Mouse (Mus musculus) hindbrain, embryonic 13.5 days (tissue): ENCODE data around the gene Tlk1. TPM values are rescaled to one million over a fixed set of nuclear protein-coding genes. Genes with fewer than 3 reads are reported as not detected.

Source experiments
- ATAC-seq: fragments of 200-750 bp; cut with Nextera tagmentation; 2 replicates; pipeline ENCODE4 v1.8.0; 2017; ENCODE audit warnings: moderate TSS enrichment; ENCODE audit not compliant: low FRiP score
- H3K27ac ChIP-seq: fragments of 300-500 bp; sonication (generic); 2 replicates; pipeline ENCODE4 v1.5.1; 2015; ENCODE audit warnings: inconsistent platforms, mild to moderate bottlenecking, moderate library complexity
- H3K27me3 ChIP-seq: fragments of 300-500 bp; sonication (generic); 2 replicates; pipeline ENCODE4 v1.6.1; 2015; ENCODE audit warnings: mild to moderate bottlenecking, inconsistent platforms
- H3K36me3 ChIP-seq: fragments of 300-500 bp; sonication (generic); 2 replicates; pipeline ENCODE4 v1.6.1; 2015; ENCODE audit warnings: mild to moderate bottlenecking, inconsistent platforms
- H3K4me1 ChIP-seq: fragments of 300-500 bp; sonication (generic); replicated peaks from 2 replicates; pipeline ENCODE4 v1.6.1; 2015; ENCODE audit warnings: inconsistent platforms
- H3K4me2 ChIP-seq: fragments of 300-500 bp; sonication (generic); 2 replicates; pipeline ENCODE4 v1.6.1; 2015; ENCODE audit warnings: inconsistent platforms, mild to moderate bottlenecking, moderate library complexity
- H3K4me3 ChIP-seq: fragments of 300-500 bp; sonication (generic); 2 replicates; pipeline ENCODE4 v1.5.1; 2015; ENCODE audit warnings: mild to moderate bottlenecking, inconsistent platforms
- H3K9ac ChIP-seq: fragments of 300-500 bp; sonication (generic); 2 replicates; pipeline ENCODE4 v1.6.1; 2015; ENCODE audit warnings: mild to moderate bottlenecking, inconsistent platforms
- H3K9me3 ChIP-seq: fragments of 300-500 bp; sonication (generic); 2 replicates; pipeline ENCODE4 v1.6.1; 2016; ENCODE audit warnings: inconsistent platforms
- WGBS: fragments of 180-500 bp; shearing (Covaris S2); methylation state at CpG from one replicate; pipeline ENCODE4 v1.1.7; 2015; 5-methylcytosine and 5-hydroxymethylcytosine counted together
- polyA plus RNA-seq: library from polyadenylated mRNA; unstranded; fragments of >200 nt; fragmentation: Nextera tagmentation; extraction: Ambion mirVana; gene quantifications from 2 replicates; pipeline ENCODE4 v1.2.1, GENCODE M21; 2015

The Tlk1 gene
- polyA plus RNA-seq, 1 experiment from 2014 or later, result 22.2 TPM

DNA sequence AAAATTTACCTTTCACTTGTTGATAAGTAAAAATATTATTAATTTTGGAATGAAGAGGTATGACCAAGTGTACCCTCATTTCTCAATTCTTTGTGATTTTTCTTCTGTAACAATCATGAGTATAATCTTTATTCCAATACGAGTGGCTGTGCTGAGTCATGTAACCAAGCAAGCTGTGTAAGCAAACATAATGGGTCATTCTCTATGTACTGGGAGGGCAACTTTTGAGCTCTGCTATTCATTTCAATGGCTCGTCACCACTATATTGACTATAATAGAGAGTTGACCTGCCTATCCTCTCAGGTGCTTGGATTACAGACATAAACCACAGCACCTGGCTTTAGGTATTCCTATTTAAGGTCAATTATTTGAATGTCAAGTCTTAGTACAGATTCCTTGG lies 48.8 kb downstream of the Tlk1 start:
- no peaks in the 10 kb centered on the region for H3K27me3 ChIP-seq
- H3K4me1 ChIP-seq, result peaks cover 7% of the 10 kb centered on the region; the same call in 1 of the 2 replicates
- no peaks in the 10 kb centered on the region for H3K9me3 ChIP-seq
- H3K4me3 ChIP-seq, result no peak overlapping the region
- no peak overlapping the region for H3K9ac ChIP-seq
- no peaks in the 10 kb centered on the region for H3K36me3 ChIP-seq
- no peak overlapping the region for H3K4me2 ChIP-seq
- ATAC-seq, result no peak
- WGBS, result 70% methylated on average over 2 of the region's 2 CpGs
- H3K27ac ChIP-seq, result no peak overlapping the region

DNA sequence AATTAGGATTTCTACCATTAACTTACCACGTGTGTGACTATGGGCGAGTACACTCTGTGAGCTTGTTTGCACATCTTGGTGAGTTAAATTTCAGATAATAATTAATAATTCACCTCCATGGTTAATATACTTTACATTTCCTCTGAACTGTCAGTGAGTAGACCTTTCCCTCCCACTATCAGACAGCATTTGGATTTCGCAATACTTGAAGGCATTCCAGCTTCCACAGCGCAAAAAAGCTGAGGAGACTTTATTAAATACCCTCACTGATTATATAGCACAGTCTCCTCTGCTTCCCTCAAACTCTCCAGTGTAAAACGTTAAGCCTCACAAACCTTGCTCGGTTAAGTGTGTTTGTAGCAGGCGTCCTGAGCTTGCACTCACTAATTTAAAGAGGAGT lies 60.8 kb downstream of the Tlk1 start:
- Histone ChIP-seq H3K4me3 (no peak overlapping the region), H3K4me1 (no peaks in the 10 kb centered on the region), H3K27ac (no peak overlapping the region), H3K9me3 (no peaks in the 10 kb centered on the region), H3K36me3 (0 out of 2 replicates have a peak, but pooled peaks cover 2% of the 10 kb centered on the region), H3K27me3 (no peaks in the 10 kb centered on the region), H3K4me2 (no peak overlapping the region), H3K9ac (no peak overlapping the region)
- 88% methylated on average over 7 of the region's 7 CpGs for WGBS
- ATAC-seq, result no peak

DNA sequence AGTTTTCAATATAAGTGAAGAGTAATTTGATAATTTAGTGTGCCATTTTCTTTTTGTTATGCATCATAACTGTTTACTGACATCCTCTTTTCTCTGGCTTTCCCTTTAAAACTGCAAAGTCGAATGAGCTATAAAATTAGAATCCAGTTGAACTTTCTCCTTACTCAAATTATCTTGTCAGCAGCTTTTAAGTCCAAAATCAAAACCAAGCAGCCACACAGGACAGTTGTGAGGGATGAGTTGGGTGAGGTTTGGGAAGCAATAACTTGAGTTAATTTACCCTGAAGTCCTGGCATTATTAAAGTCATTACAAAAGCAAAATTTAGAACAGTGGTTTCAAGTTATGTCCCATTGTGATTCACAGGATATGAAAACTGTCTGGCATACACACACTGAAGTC lies 62.8 kb downstream of the Tlk1 start:
- Histone ChIP-seq H3K27me3 (no peaks in the 10 kb centered on the region), H3K4me3 (no peak overlapping the region), H3K9me3 (no peaks in the 10 kb centered on the region), H3K4me1 (no peaks in the 10 kb centered on the region), H3K36me3 (no peaks in the 10 kb centered on the region), H3K27ac (no peak overlapping the region), H3K4me2 (no peak overlapping the region), H3K9ac (no peak overlapping the region)
- WGBS, result 87% methylated on average over 1 of the region's 1 CpGs
- ATAC-seq, result no peak

DNA sequence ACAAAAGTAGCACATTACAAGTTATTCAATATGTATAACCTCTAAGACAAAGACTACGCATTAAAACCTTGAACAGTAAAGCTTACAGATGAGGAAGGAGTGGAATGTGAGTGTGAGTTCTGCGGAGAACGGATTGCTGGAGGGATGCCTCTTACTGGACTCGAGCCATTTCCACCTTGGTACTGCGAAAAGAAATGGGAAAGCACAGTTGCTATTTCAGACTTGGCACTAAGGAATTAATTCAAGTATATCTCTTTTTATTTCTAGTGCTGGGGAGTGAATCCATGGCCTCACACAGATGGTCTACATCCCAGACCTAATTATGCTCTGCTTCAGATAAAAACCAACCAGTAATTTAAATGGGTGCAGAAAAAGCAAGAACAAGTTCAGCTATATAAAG lies 73.4 kb downstream of the Tlk1 start:
- Histone ChIP-seq H3K27me3 (no peaks in the 10 kb centered on the region), H3K9ac (no peak overlapping the region), H3K4me3 (no peak overlapping the region), H3K4me1 (no peaks in the 10 kb centered on the region), H3K9me3 (no peaks in the 10 kb centered on the region), H3K27ac (no peak overlapping the region), H3K36me3 (peaks cover 9% of the 10 kb centered on the region), H3K4me2 (no peak overlapping the region)
- WGBS, result 97% methylated on average over 5 of the region's 5 CpGs
- no peak for ATAC-seq

DNA sequence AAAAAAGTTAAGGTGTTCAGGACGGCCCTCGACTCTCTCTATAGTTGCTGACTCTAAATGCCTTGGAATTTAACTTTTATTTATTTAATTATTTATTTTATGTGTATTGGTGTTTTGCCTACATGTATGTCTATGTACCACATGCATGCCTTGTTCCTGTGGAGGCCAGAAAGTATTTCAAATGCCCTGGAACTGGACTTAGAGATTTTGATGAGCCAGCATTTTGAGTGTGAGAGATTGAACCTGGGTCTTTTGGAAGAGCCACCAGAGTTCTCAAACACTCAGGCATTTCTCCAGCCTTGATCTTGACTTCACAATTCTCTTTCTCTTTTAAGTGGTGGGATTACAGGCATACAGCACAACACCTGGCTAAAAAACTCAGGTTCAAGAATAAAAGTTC lies 73.9 kb downstream of the Tlk1 start:
- no peak overlapping the region for H3K27ac ChIP-seq
- no peaks in the 10 kb centered on the region for H3K9me3 ChIP-seq
- H3K36me3 ChIP-seq, result peaks cover 9% of the 10 kb centered on the region
- H3K27me3 ChIP-seq, result no peaks in the 10 kb centered on the region
- H3K4me2 ChIP-seq, result no peak overlapping the region
- no peak overlapping the region for H3K4me3 ChIP-seq
- ATAC-seq, result no peak
- no peaks in the 10 kb centered on the region for H3K4me1 ChIP-seq
- 95% methylated on average over 2 of the region's 2 CpGs for WGBS
- H3K9ac ChIP-seq, result no peak overlapping the region

DNA sequence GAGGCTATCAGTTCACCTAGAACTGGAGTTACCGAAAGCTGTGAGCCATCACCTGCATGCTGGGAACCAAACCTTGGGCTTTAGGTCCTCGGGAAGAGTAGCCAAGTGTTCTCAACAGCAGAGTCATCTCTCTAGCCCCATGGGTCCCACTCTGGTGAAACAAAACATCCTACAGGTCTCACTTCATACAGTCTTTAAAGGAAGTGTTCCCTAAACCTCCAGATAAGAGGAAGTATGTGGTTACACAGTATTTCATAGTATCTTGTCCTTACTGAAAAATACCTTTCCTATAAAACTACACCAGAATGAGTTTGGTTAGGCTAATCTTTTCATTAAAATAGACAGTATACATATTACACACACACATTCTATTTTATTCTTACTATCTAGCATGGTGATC lies 82.9 kb downstream of the Tlk1 start:
- no peak overlapping the region for H3K27ac ChIP-seq
- no peak overlapping the region for H3K4me3 ChIP-seq
- peaks cover 44% of the 10 kb centered on the region for H3K36me3 ChIP-seq
- 86% methylated on average over 2 of the region's 2 CpGs for WGBS
- H3K9ac ChIP-seq, result no peak overlapping the region
- no peaks in the 10 kb centered on the region for H3K27me3 ChIP-seq
- ATAC-seq, result no peak
- no peak overlapping the region for H3K4me2 ChIP-seq
- H3K4me1 ChIP-seq, result no peaks in the 10 kb centered on the region
- H3K9me3 ChIP-seq, result no peaks in the 10 kb centered on the region

DNA sequence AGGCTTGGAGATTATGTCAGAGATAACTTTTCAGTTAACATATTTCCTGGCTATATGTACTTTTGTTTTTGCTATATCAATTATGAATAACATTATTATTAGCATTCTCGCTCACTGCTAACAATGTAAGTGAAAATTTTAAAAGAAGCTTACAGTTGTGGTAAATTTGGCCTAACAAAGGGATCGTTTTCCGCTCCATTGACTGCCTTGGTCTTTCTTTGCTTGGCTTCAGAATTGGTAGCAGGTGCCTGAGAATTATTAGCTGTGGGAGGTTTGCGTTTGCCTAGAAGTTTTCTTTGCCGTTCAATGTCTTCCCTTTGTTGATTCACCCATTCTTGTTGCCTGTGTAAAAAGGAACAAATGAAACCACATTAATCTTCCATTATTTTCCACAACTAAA lies 83.6 kb downstream of the Tlk1 start:
- no peak overlapping the region for H3K4me2 ChIP-seq
- no peak overlapping the region for H3K27ac ChIP-seq
- 47% methylated on average over 5 of the region's 5 CpGs for WGBS
- no peak for ATAC-seq
- no peaks in the 10 kb centered on the region for H3K4me1 ChIP-seq
- no peaks in the 10 kb centered on the region for H3K9me3 ChIP-seq
- H3K4me3 ChIP-seq, result no peak overlapping the region
- H3K36me3 ChIP-seq, result peaks cover 48% of the 10 kb centered on the region
- H3K27me3 ChIP-seq, result no peaks in the 10 kb centered on the region
- H3K9ac ChIP-seq, result no peak overlapping the region

DNA sequence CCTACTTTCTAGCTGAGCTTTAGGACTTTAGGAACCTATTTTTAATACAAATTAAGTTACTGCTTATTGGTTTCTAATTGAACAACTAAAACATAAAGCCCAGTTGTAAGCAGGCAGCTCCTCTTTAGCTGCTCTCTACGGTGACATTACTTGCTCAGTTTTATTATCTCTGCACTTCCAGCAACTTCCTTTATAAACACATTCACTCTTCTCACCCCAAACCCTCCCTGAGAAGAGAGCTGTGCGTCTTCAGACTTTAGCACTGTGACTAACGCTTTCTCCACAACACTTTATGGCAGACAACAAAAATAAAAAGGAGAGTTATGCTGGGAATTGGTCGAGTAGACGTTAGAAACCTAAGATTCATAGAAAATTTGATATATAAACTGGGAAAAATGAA lies 89.5 kb downstream of the Tlk1 start:
- 89% methylated on average over 5 of the region's 5 CpGs for WGBS
- Histone ChIP-seq H3K36me3 (peaks cover 29% of the 10 kb centered on the region), H3K27ac (no peak overlapping the region), H3K9me3 (no peaks in the 10 kb centered on the region), H3K9ac (no peak overlapping the region), H3K4me3 (no peak overlapping the region), H3K4me1 (no peaks in the 10 kb centered on the region), H3K4me2 (no peak overlapping the region), H3K27me3 (no peaks in the 10 kb centered on the region)
- no peak for ATAC-seq

DNA sequence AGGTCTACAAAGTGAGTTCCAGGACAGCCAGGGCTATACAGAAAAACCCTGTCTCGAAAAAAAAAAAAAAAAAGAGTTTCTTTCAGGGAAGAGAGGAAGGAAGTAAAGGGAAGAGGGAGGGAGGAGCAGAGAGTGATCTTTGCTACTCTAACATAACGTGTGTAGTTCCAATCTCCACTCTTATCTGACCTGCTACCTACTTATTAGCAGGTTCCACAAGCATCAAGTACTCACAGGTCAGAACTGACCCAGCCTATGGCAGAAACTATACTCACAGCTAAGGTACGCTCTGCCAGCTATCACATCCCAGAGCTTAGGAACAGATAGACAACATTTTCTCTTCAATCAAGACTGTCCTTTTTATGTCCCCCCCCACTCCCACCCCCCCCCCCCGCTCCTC lies 90.0 kb downstream of the Tlk1 start:
- H3K27me3 ChIP-seq, result no peaks in the 10 kb centered on the region
- H3K9ac ChIP-seq, result no peak overlapping the region
- 90% methylated on average over 3 of the region's 4 CpGs for WGBS
- H3K4me2 ChIP-seq, result no peak overlapping the region
- no peaks in the 10 kb centered on the region for H3K4me1 ChIP-seq
- H3K27ac ChIP-seq, result no peak overlapping the region
- H3K4me3 ChIP-seq, result no peak overlapping the region
- H3K9me3 ChIP-seq, result no peaks in the 10 kb centered on the region
- H3K36me3 ChIP-seq, result peaks cover 26% of the 10 kb centered on the region
- no peak for ATAC-seq

DNA sequence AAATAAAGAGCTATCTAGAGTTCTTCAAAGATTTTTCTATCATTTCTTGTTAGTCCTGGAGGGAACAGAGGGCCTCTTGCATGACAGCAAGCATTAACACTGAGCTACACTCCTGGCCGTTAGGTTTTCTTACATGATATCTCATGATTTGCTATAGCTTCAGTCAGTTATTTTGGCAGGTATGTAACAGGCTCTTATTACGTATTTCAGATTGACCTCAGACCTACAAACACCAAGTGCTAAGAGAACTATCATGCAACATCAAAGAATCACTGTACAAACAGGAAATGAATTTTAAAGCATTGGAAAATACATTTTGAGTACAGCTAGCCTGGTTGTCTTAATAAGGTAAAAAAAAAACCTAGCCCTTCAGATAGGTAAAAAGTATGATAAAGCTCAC lies 98.4 kb downstream of the Tlk1 start:
- H3K9me3 ChIP-seq, result no peaks in the 10 kb centered on the region
- H3K9ac ChIP-seq, result no peak overlapping the region
- no peak overlapping the region for H3K27ac ChIP-seq
- no peaks in the 10 kb centered on the region for H3K4me1 ChIP-seq
- H3K4me2 ChIP-seq, result no peak overlapping the region
- H3K36me3 ChIP-seq, result peaks cover 18% of the 10 kb centered on the region
- H3K4me3 ChIP-seq, result no peak overlapping the region
- WGBS, result 90% methylated on average over 2 of the region's 2 CpGs
- ATAC-seq, result no peak
- H3K27me3 ChIP-seq, result no peaks in the 10 kb centered on the region

DNA sequence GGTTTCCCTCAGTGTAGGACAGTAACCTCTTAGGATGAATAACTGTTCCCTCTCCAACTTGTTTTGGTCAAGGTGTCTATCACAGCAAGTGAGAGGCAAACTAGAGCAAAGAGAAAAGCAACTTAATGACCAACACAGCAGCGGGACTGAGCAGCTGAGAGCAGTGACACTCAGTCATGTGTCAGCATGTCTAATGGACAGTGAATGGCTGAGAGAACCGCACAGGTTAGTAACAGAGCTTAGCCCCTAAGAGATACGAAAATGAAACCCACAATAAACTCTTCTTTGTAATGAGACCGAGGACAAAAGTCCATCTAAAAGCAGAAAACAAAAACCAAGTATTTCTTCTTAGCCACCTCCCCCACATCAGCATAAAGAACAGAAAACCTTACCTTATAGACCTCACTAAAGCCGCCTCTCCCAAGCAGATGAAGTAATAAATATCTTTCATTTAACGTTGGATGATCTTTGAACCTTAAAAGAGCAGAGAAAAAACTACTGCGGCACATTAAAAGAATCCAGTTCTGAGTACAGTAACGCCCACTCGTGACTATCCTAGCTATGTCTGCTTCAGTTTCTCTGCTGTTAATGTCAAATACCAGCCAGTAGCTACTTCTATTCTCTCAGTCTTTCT lies 101.8 kb downstream of the Tlk1 start:
- no peak overlapping the region for H3K27ac ChIP-seq
- no peak overlapping the region for H3K9ac ChIP-seq
- WGBS, result 91% methylated on average over 9 of the region's 9 CpGs
- ATAC-seq, result no peak
- H3K9me3 ChIP-seq, result no peaks in the 10 kb centered on the region
- no peaks in the 10 kb centered on the region for H3K27me3 ChIP-seq
- H3K4me1 ChIP-seq, result no peaks in the 10 kb centered on the region
- no peak overlapping the region for H3K4me3 ChIP-seq
- peaks cover 43% of the 10 kb centered on the region for H3K36me3 ChIP-seq
- no peak overlapping the region for H3K4me2 ChIP-seq

DNA sequence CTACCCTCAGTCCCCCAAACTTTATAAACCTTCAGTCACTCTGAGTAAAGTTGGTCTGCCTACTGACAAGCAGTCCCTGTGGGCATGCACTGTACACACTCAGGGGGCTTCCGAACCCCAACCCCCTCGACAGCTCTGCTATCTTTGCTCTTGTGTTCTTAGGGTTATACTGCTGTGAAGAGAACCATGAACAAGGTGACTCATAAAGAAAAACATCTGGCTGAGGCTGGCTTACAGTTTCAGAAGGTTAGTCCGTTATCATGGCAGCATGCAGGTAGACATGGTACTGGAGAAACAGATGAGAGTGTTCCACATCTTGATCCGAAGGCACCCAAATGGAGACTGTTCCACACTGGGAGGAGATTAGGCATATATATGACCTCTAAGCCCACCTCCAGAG lies 114.7 kb downstream of the Tlk1 start:
- Histone ChIP-seq H3K9ac (no peak overlapping the region), H3K4me2 (no peak overlapping the region), H3K27ac (no peak overlapping the region), H3K9me3 (no peaks in the 10 kb centered on the region), H3K27me3 (no peaks in the 10 kb centered on the region), H3K4me3 (no peak overlapping the region), H3K36me3 (peaks cover 47% of the 10 kb centered on the region), H3K4me1 (no peaks in the 10 kb centered on the region)
- ATAC-seq, result no peak
- 96% methylated on average over 4 of the region's 4 CpGs for WGBS

DNA sequence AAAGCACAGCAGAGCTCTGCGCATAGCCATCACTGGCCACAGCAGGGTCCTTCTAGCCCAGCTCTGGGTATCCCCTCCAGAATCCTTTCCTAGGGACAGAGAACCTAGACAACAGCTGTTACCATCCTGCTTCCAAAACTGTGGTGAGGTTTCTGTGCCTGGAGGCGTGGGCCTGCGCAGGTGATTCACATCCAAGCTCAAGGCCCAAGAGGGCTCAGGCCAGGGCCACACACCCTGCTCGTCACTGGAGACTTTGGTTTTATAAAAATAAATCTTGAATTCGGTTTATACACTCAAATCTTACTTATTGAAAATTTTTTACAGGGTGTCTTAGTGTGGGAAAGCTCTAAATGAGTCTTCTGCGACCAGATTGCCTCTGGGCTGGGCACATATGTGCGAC lies 115.3 kb downstream of the Tlk1 start:
- WGBS, result 95% methylated on average over 7 of the region's 7 CpGs
- no peak overlapping the region for H3K9ac ChIP-seq
- ATAC-seq, result no peak
- no peaks in the 10 kb centered on the region for H3K27me3 ChIP-seq
- no peak overlapping the region for H3K4me2 ChIP-seq
- no peak overlapping the region for H3K4me3 ChIP-seq
- peaks cover 40% of the 10 kb centered on the region for H3K36me3 ChIP-seq
- no peak overlapping the region for H3K27ac ChIP-seq
- 0 out of 2 replicates have a peak, but pooled peaks cover 1% of the 10 kb centered on the region for H3K4me1 ChIP-seq
- no peaks in the 10 kb centered on the region for H3K9me3 ChIP-seq
